Mouse (Mus musculus) lung, embryonic 14.5 days (tissue): ENCODE measurements around the gene Kif2c. TPM values are rescaled to one million over a fixed set of nuclear protein-coding genes. Genes with fewer than 3 reads are reported as not detected.
A peak's percentile ranks its signal among the peaks of the same experiment; 100 is the strongest.

Source experiments
- ATAC-seq: fragments of 200-750 bp; cut with Nextera tagmentation; 2 replicates; pipeline ENCODE4 v1.8.0; 2017; ENCODE audit warnings: mild to moderate bottlenecking, moderate TSS enrichment, moderate library complexity; ENCODE audit not compliant: insufficient read depth
- DNase-seq: peaks from one replicate; pipeline ENCODE4 v3.0.0-alpha.2; 2015
- H3K27ac ChIP-seq: fragments of 300-500 bp; sonication (generic); 2 replicates; pipeline ENCODE4 v1.5.1; 2014; ENCODE audit warnings: low read depth, mild to moderate bottlenecking, moderate library complexity
- H3K27me3 ChIP-seq: fragments of 300-500 bp; sonication (generic); 2 replicates; pipeline ENCODE4 v1.6.1; 2014; ENCODE audit warnings: low read length, control low read depth; ENCODE audit not compliant: insufficient read depth
- H3K36me3 ChIP-seq: fragments of 300-500 bp; sonication (generic); 2 replicates; pipeline ENCODE4 v1.6.1; 2014; ENCODE audit warnings: control low read depth; ENCODE audit not compliant: insufficient read depth
- H3K4me1 ChIP-seq: fragments of 300-500 bp; sonication (generic); 2 replicates; pipeline ENCODE4 v1.6.1; 2014; ENCODE audit warnings: antibody characterized with exemption, control low read depth; ENCODE audit not compliant: insufficient read depth
- H3K4me2 ChIP-seq: fragments of 300-500 bp; sonication (generic); 2 replicates; pipeline ENCODE4 v1.6.1; 2014; ENCODE audit warnings: mild to moderate bottlenecking
- H3K4me3 ChIP-seq: fragments of 300-500 bp; sonication (generic); 2 replicates; pipeline ENCODE4 v1.5.1; 2014; ENCODE audit warnings: low read depth, low read length
- H3K9ac ChIP-seq: fragments of 300-500 bp; sonication (generic); 2 replicates; pipeline ENCODE4 v1.6.1; 2014
- H3K9me3 ChIP-seq: fragments of 300-500 bp; sonication (generic); 2 replicates; pipeline ENCODE4 v1.6.1; 2016; ENCODE audit warnings: low read depth, low read length, control low read depth
- CTCF ChIP-seq: IDR thresholded peaks from 2 replicates; pipeline ENCODE4 v1.5.1; 2016; ENCODE audit warnings: antibody characterized with exemption, low read depth
- WGBS: fragments of 180-500 bp; shearing (Covaris S2); extraction: QIAGEN DNeasy Blood & Tissue Kit; methylation state at CpG from one replicate; pipeline ENCODE4 v1.1.7; 2014; 5-methylcytosine and 5-hydroxymethylcytosine counted together
- polyA plus RNA-seq: library from polyadenylated mRNA; unstranded; fragments of >200 nt; fragmentation: Nextera tagmentation; extraction: Ambion mirVana; gene quantifications from 2 replicates; pipeline ENCODE4 v1.2.1, GENCODE M21; 2014

The Kif2c gene
- polyA plus RNA-seq, 1 experiment from 2014 or later: 85.9 TPM

DNA sequence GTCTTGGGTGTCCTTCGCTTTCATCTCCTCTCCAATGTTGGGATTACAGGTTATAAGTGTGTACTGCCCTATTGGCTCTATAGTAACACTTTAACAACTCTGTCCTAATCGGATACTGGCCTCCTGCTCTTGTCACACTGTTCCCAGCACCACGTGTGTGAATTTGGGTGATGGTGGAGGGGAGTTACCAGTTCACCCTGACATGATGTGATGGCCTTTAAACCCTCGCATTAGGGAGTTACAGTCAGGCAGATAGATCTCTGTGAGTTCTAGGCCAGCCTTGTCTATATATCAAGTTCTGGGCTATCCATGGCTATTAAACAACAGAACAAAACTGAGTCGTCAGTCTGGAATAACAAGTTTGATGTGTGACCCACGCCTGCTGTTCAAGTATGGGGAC lies 27.2 kb upstream of the Kif2c start:
- H3K4me3 ChIP-seq: no peak overlapping the region
- no peak overlapping the region for H3K4me2 ChIP-seq
- H3K36me3 ChIP-seq: no peaks in the 10 kb centered on the region
- TF ChIP-seq CTCF: no peak
- ATAC-seq (no peak), DNase-seq (no peak)
- H3K27me3 ChIP-seq: no peaks in the 10 kb centered on the region
- no peaks in the 10 kb centered on the region for H3K9me3 ChIP-seq
- H3K27ac ChIP-seq: no peak overlapping the region
- H3K4me1 ChIP-seq: no peaks in the 10 kb centered on the region
- no peak overlapping the region for H3K9ac ChIP-seq
- 69% methylated on average over 6 of the region's 6 CpGs for WGBS

DNA sequence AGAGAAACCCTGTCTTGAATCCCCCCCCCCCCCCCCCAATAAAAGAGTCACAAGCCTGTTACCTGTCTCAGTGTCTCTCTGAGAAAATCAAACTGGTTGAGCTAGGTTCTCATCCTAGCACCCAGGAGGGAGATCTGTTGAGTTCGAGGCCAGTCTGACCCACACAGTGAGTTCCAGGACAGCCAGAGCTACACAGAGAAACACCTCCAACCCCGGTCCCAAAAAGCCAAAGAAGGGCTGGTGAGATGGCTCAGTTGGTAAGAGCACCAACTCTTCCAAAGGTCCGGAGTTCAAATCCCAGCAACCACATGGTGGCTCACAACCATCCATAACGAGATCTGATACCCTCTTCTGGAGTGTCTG lies 20.5 kb upstream of the Kif2c start:
- TF ChIP-seq CTCF: no peak
- Histone ChIP-seq H3K9me3 (no peaks in the 10 kb centered on the region), H3K4me3 (no peak overlapping the region), H3K27ac (peak overlapping the region; percentile 83), H3K27me3 (no peaks in the 10 kb centered on the region), H3K36me3 (no peaks in the 10 kb centered on the region), H3K4me1 (no peaks in the 10 kb centered on the region), H3K4me2 (peak overlapping the region; percentile 54), H3K9ac (no peak overlapping the region)
- DNase-seq: no peak
- WGBS: 58% methylated on average over 4 of the region's 4 CpGs
- peak; percentile 8; the same call in 1 of the 2 replicates for ATAC-seq

GRCm38 (mm10) chr4:117202046-117202991 lies 19.9 kb upstream of the Kif2c start:
- no peaks in the 10 kb centered on the region for H3K4me1 ChIP-seq
- ATAC-seq (peak; percentile 95), DNase-seq (peak; percentile 93)
- H3K9ac ChIP-seq: peak overlapping the region; percentile 40; the same call in 1 of the 2 replicates
- peak; percentile 75 for TF ChIP-seq CTCF
- under 1% methylated on average over 25 of the region's 25 CpGs for WGBS
- H3K36me3 ChIP-seq: no peaks in the 10 kb centered on the region
- H3K9me3 ChIP-seq: no peaks in the 10 kb centered on the region
- H3K27ac ChIP-seq: peak overlapping the region; percentile 83
- no peaks in the 10 kb centered on the region for H3K27me3 ChIP-seq
- peak overlapping the region; percentile 54 for H3K4me2 ChIP-seq
- peak overlapping the region; percentile 26 for H3K4me3 ChIP-seq

- Histone ChIP-seq H3K27me3 (no peaks in the 10 kb centered on the region), H3K9ac (no peak overlapping the region), H3K4me1 (no peaks in the 10 kb centered on the region), H3K27ac (no peak overlapping the region), H3K36me3 (no peaks in the 10 kb centered on the region), H3K4me3 (no peak overlapping the region), H3K4me2 (no peak overlapping the region), H3K9me3 (no peaks in the 10 kb centered on the region)
- 93% methylated on average over 14 of the region's 14 CpGs for WGBS
- TF ChIP-seq CTCF: no peak
- ATAC-seq (no peak), DNase-seq (no peak)
Measured at GRCm38 (mm10) chr4:117191804-117192203, 9.4 kb upstream of the Kif2c start.

DNA sequence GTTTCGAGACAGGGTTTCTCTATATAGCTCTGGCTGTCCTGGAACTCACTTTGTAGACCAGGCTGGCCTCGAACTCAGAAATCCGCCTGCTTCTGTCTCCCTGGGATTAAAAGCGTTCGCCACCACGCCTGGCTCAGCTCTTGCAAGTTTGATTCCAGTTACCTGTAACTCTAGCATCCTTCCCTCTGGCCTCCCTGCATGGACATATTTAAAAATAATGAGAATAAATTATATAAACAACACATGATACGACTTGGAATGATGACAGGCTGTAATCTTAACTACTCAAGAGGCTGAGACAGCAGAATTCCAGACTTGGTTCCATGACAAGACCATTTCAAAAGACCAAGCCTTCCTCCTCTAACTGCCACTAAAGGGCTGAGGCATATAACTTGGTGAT lies 8.2 kb upstream of the Kif2c start:
- Histone ChIP-seq H3K9me3 (no peaks in the 10 kb centered on the region), H3K4me1 (no peaks in the 10 kb centered on the region), H3K27me3 (no peaks in the 10 kb centered on the region), H3K4me2 (no peak overlapping the region), H3K4me3 (no peak overlapping the region), H3K36me3 (no peaks in the 10 kb centered on the region), H3K27ac (peak overlapping the region; percentile 86), H3K9ac (no peak overlapping the region)
- WGBS: 59% methylated on average over 7 of the region's 7 CpGs
- no peak for ATAC-seq
- no peak for TF ChIP-seq CTCF
- DNase-seq: peak; percentile 24

- peak overlapping the region; percentile 36 for H3K4me3 ChIP-seq
- no peaks in the 10 kb centered on the region for H3K36me3 ChIP-seq
- H3K9ac ChIP-seq: peak overlapping the region; percentile 53
- H3K4me1 ChIP-seq: no peaks in the 10 kb centered on the region
- no peak for TF ChIP-seq CTCF
- peak overlapping the region; percentile 86 for H3K27ac ChIP-seq
- WGBS: under 1% methylated on average over 9 of the region's 9 CpGs
- no peaks in the 10 kb centered on the region for H3K27me3 ChIP-seq
- peak overlapping the region; percentile 68 for H3K4me2 ChIP-seq
- H3K9me3 ChIP-seq: no peaks in the 10 kb centered on the region
- DNase-seq: peak; percentile 92
- ATAC-seq: peak; percentile 90
Measured at GRCm38 (mm10) chr4:117189856-117190543, 7.6 kb upstream of the Kif2c start.

GRCm38 (mm10) chr4:117189382-117189855 lies 7.0 kb upstream of the Kif2c start:
- ATAC-seq (peak; percentile 67), DNase-seq (peak; percentile 97)
- peak; percentile 82 for TF ChIP-seq CTCF
- H3K27ac ChIP-seq: peak overlapping the region; percentile 86
- H3K9me3 ChIP-seq: no peaks in the 10 kb centered on the region
- peak overlapping the region; percentile 68 for H3K4me2 ChIP-seq
- H3K4me1 ChIP-seq: no peaks in the 10 kb centered on the region
- H3K36me3 ChIP-seq: no peaks in the 10 kb centered on the region
- H3K9ac ChIP-seq: peak overlapping the region; percentile 53
- H3K27me3 ChIP-seq: no peaks in the 10 kb centered on the region
- WGBS: 0% methylated on average over 16 of the region's 16 CpGs
- peak overlapping the region; percentile 36 for H3K4me3 ChIP-seq
